Mouse (Mus musculus) liver, adult 2 months (tissue): Measurements from ENCODE around the gene Tor1aip1. TPM values are rescaled to one million over a fixed set of nuclear protein-coding genes. Genes with fewer than 3 reads are reported as not detected.
"Not testable (repeated sequence)": the region's sequence is repeated elsewhere in the genome, so short reads cannot be mapped to it uniquely, and the experiment has no call there.

Experiments used
- DNase-seq: peaks from one replicate; pipeline ENCODE4 v3.0.0-alpha.2; 2011; ENCODE audit warnings: low read depth, low spot score; ENCODE audit errors: extremely low read depth
- H3K27ac ChIP-seq: fragments of 200-500 bp; replicated peaks from 2 replicates; pipeline ENCODE4 v1.5.1; 2012; ENCODE audit warnings: low read depth, mild to moderate bottlenecking, control low read depth, inconsistent platforms, low read length; ENCODE audit not compliant: insufficient read depth
- H3K27me3 ChIP-seq: fragments of 200-500 bp; 2 replicates; pipeline ENCODE4 v1.6.1; 2012; ENCODE audit warnings: mild to moderate bottlenecking, moderate library complexity, low read length, inconsistent platforms; ENCODE audit not compliant: control insufficient read depth, insufficient read depth
- H3K36me3 ChIP-seq: fragments of 200-500 bp; 2 replicates; pipeline ENCODE4 v1.6.1; 2012; ENCODE audit warnings: low read length, inconsistent platforms; ENCODE audit not compliant: control insufficient read depth, insufficient read depth
- H3K4me1 ChIP-seq: fragments of 200-500 bp; 2 replicates; pipeline ENCODE4 v1.6.1; 2011; ENCODE audit warnings: low read length; ENCODE audit not compliant: control insufficient read depth, insufficient read depth
- H3K4me3 ChIP-seq: fragments of 200-500 bp; 2 replicates; pipeline ENCODE4 v1.5.1; 2011; ENCODE audit warnings: low read depth, mild to moderate bottlenecking, control low read depth, low read length, moderate library complexity; ENCODE audit not compliant: insufficient read depth
- H3K79me2 ChIP-seq: fragments of 200-500 bp; 2 replicates; pipeline ENCODE4 v1.6.1; 2012; ENCODE audit warnings: inconsistent platforms, mild to moderate bottlenecking, low read length, moderate library complexity; ENCODE audit not compliant: control insufficient read depth, insufficient read depth
- H3K9ac ChIP-seq: fragments of 200-500 bp; 2 replicates; pipeline ENCODE4 v1.6.1; 2012; ENCODE audit warnings: low read depth, mild to moderate bottlenecking, control low read depth, inconsistent platforms, low read length
- CTCF ChIP-seq: fragments of 200-500 bp; IDR thresholded peaks from 2 replicates; pipeline ENCODE4 v1.5.1; 2011; ENCODE audit warnings: low read depth, low read length, control low read depth
- POLR2A ChIP-seq: fragments of 200-500 bp; IDR thresholded peaks from 2 replicates; pipeline ENCODE4 v1.6.1; 2011; ENCODE audit warnings: low read length, control low read depth; ENCODE audit not compliant: insufficient read depth; ENCODE audit errors: extremely low read depth
- WGBS: fragments of 180-500 bp; shearing (Covaris S2); methylation state at CpG from one replicate; pipeline ENCODE4 v1.1.7; 2018; 5-methylcytosine and 5-hydroxymethylcytosine counted together
- polyA plus RNA-seq: library from polyadenylated mRNA; depleted of rRNA; stranded (reverse); fragments of >200 nt; gene quantifications from 2 replicates; pipeline ENCODE4 v1.2.3, GENCODE M21; 2012
- total RNA-seq: library from RNA; depleted of rRNA; stranded (reverse); fragments of >200 nt; gene quantifications from 2 replicates; pipeline ENCODE4 v1.2.3, GENCODE M21; 2014

Tor1aip1 gene
- total and polyA plus RNA-seq, 2 experiments, result 25.7 to 26.4 TPM

GRCm38 (mm10) chr1:156044211-156044611 lies 7.9 kb upstream of the Tor1aip1 start:
- peak overlapping the region; percentile 58 for H3K27ac ChIP-seq
- H3K4me3 ChIP-seq, result no peak overlapping the region
- H3K27me3 ChIP-seq, result no peaks in the 10 kb centered on the region
- DNase-seq, result peak; percentile 75
- peaks cover 45% of the 10 kb centered on the region; the same call in 1 of the 2 replicates for H3K79me2 ChIP-seq
- 7% methylated on average over 5 of the region's 5 CpGs for WGBS
- peaks cover 29% of the 10 kb centered on the region for H3K4me1 ChIP-seq
- 0 out of 2 replicates have a peak overlapping the region, but pooled peaks have one; percentile 19 for H3K9ac ChIP-seq
- peaks cover 42% of the 10 kb centered on the region for H3K36me3 ChIP-seq
- TF ChIP-seq CTCF (no peak), POLR2A (no peak)

- Histone ChIP-seq H3K27ac (0 out of 2 replicates have a peak overlapping the region, but pooled peaks have one; percentile 26), H3K4me1 (peaks cover 29% of the 10 kb centered on the region), H3K9ac (peak overlapping the region; percentile 45; the same call in 1 of the 2 replicates), H3K27me3 (no peaks in the 10 kb centered on the region), H3K79me2 (peaks cover 45% of the 10 kb centered on the region; the same call in 1 of the 2 replicates), H3K4me3 (peak overlapping the region; percentile 25; the same call in 1 of the 2 replicates), H3K36me3 (peaks cover 37% of the 10 kb centered on the region)
- TF ChIP-seq CTCF, result peak; percentile 54
- TF ChIP-seq POLR2A, result no peak
- DNase-seq, result peak; percentile 88
- 4% methylated on average over 4 of the region's 4 CpGs for WGBS
Observed at GRCm38 (mm10) chr1:156043027-156043426, 6.7 kb upstream of the Tor1aip1 start.

GRCm38 (mm10) chr1:156042481-156042880 lies 6.2 kb upstream of the Tor1aip1 start:
- DNase-seq, result peak; percentile 77
- Histone ChIP-seq H3K27ac (peak overlapping the region; percentile 70), H3K4me1 (peaks cover 29% of the 10 kb centered on the region), H3K4me3 (peak overlapping the region; percentile 62; the same call in 1 of the 2 replicates), H3K27me3 (no peaks in the 10 kb centered on the region), H3K79me2 (peaks cover 41% of the 10 kb centered on the region; the same call in 1 of the 2 replicates), H3K36me3 (peaks cover 33% of the 10 kb centered on the region), H3K9ac (peak overlapping the region; percentile 70)
- no peak for TF ChIP-seq CTCF
- TF ChIP-seq POLR2A, result no peak
- WGBS, result 39% methylated on average over 5 of the region's 5 CpGs

- DNase-seq, result peak; percentile 70
- peak overlapping the region; percentile 62 for H3K4me3 ChIP-seq
- 6% methylated on average over 7 of the region's 7 CpGs for WGBS
- TF ChIP-seq POLR2A, result no peak
- TF ChIP-seq CTCF, result no peak
- peak overlapping the region; percentile 71 for H3K9ac ChIP-seq
- H3K79me2 ChIP-seq, result peaks cover 36% of the 10 kb centered on the region; the same call in 1 of the 2 replicates
- H3K27ac ChIP-seq, result peak overlapping the region; percentile 81
- H3K27me3 ChIP-seq, result no peaks in the 10 kb centered on the region
- H3K4me1 ChIP-seq, result peaks cover 28% of the 10 kb centered on the region
- peaks cover 27% of the 10 kb centered on the region for H3K36me3 ChIP-seq
Observed at GRCm38 (mm10) chr1:156041451-156042241, 5.4 kb upstream of the Tor1aip1 start.

GRCm38 (mm10) chr1:156040731-156041401 lies 4.6 kb upstream of the Tor1aip1 start:
- TF ChIP-seq CTCF (no peak), POLR2A (peak; percentile 98)
- peaks cover 32% of the 10 kb centered on the region; the same call in 1 of the 2 replicates for H3K79me2 ChIP-seq
- under 1% methylated on average over 22 of the region's 22 CpGs for WGBS
- DNase-seq, result peak; percentile 89
- peaks cover 24% of the 10 kb centered on the region for H3K4me1 ChIP-seq
- peaks cover 23% of the 10 kb centered on the region for H3K36me3 ChIP-seq
- no peaks in the 10 kb centered on the region for H3K27me3 ChIP-seq
- peak overlapping the region; percentile 62 for H3K4me3 ChIP-seq
- peak overlapping the region; percentile 35 for H3K9ac ChIP-seq
- peak overlapping the region; percentile 21; the same call in 1 of the 2 replicates for H3K27ac ChIP-seq

GRCm38 (mm10) chr1:156039989-156040388 lies 3.7 kb upstream of the Tor1aip1 start:
- not testable (repeated sequence) for H3K27me3 ChIP-seq, H3K4me3 ChIP-seq, H3K27ac ChIP-seq, H3K9ac ChIP-seq, DNase-seq
- H3K79me2 ChIP-seq, result peaks cover 26% of the 10 kb centered on the region; the same call in 1 of the 2 replicates
- 75% methylated on average over 7 of the region's 7 CpGs for WGBS
- H3K4me1 ChIP-seq, result peaks cover 21% of the 10 kb centered on the region
- H3K36me3 ChIP-seq, result peaks cover 20% of the 10 kb centered on the region
